Mouse (Mus musculus) lung, embryonic 15.5 days (tissue): ENCODE measurements around the gene Hnrnpu. TPM values are rescaled to one million over a fixed set of nuclear protein-coding genes. Genes with fewer than 3 reads are reported as not detected.
"Not testable (repeated sequence)": the region's sequence is repeated elsewhere in the genome, so short reads cannot be mapped to it uniquely, and the experiment has no call there.

Experiments
- ATAC-seq: fragments of 200-750 bp; cut with Nextera tagmentation; 2 replicates; pipeline ENCODE4 v1.8.0; 2017; ENCODE audit warnings: moderate number of reproducible peaks, borderline replicate concordance; ENCODE audit not compliant: low FRiP score, low TSS enrichment; ENCODE audit errors: extremely low read depth
- H3K27ac ChIP-seq: fragments of 300-500 bp; sonication (generic); 2 replicates; pipeline ENCODE4 v1.5.1; 2015; ENCODE audit warnings: moderate library complexity, mild to moderate bottlenecking, inconsistent platforms
- H3K27me3 ChIP-seq: fragments of 300-500 bp; sonication (generic); 2 replicates; pipeline ENCODE4 v1.6.1; 2015; ENCODE audit warnings: inconsistent platforms
- H3K36me3 ChIP-seq: fragments of 300-500 bp; sonication (generic); 2 replicates; pipeline ENCODE4 v1.6.1; 2015; ENCODE audit warnings: inconsistent platforms
- H3K4me1 ChIP-seq: fragments of 300-500 bp; sonication (generic); 2 replicates; pipeline ENCODE4 v1.6.1; 2015; ENCODE audit warnings: inconsistent platforms
- H3K4me2 ChIP-seq: fragments of 300-500 bp; sonication (generic); 2 replicates; pipeline ENCODE4 v1.6.1; 2015; ENCODE audit warnings: inconsistent platforms, mild to moderate bottlenecking, moderate library complexity
- H3K4me3 ChIP-seq: fragments of 300-500 bp; sonication (generic); 2 replicates; pipeline ENCODE4 v1.5.1; 2015; ENCODE audit warnings: mild to moderate bottlenecking, inconsistent platforms
- H3K9ac ChIP-seq: fragments of 300-500 bp; sonication (generic); 2 replicates; pipeline ENCODE4 v1.6.1; 2015; ENCODE audit warnings: inconsistent platforms
- H3K9me3 ChIP-seq: fragments of 300-500 bp; sonication (generic); 2 replicates; pipeline ENCODE4 v1.6.1; 2016; ENCODE audit warnings: inconsistent platforms
- WGBS: fragments of 180-500 bp; shearing (Covaris S2); methylation state at CpG from one replicate; pipeline ENCODE4 v1.1.7; 2015; 5-methylcytosine and 5-hydroxymethylcytosine counted together
- polyA plus RNA-seq: library from polyadenylated mRNA; unstranded; fragments of >200 nt; fragmentation: Nextera tagmentation; extraction: Ambion mirVana; gene quantifications from 2 replicates; pipeline ENCODE4 v1.2.1, GENCODE M21; 2015

The Hnrnpu gene
- polyA plus RNA-seq, 1 experiment from 2014 or later, result 411 TPM

- Histone ChIP-seq H3K9ac (no peak overlapping the region), H3K27me3 (no peaks in the 10 kb centered on the region), H3K4me1 (peaks cover 5% of the 10 kb centered on the region; the same call in 1 of the 2 replicates), H3K9me3 (no peaks in the 10 kb centered on the region), H3K27ac (no peak overlapping the region), H3K4me2 (no peak overlapping the region), H3K36me3 (no peaks in the 10 kb centered on the region), H3K4me3 (no peak overlapping the region)
- ATAC-seq, result no peak
- WGBS, result 88% methylated on average over 2 of the region's 2 CpGs
These were observed 23.1 kb upstream of the Hnrnpu start for GRCm38 (mm10) chr1:178360702-178361101.

- no peak overlapping the region for H3K9ac ChIP-seq
- ATAC-seq, result no peak
- H3K36me3 ChIP-seq, result no peaks in the 10 kb centered on the region
- no peaks in the 10 kb centered on the region for H3K27me3 ChIP-seq
- H3K4me1 ChIP-seq, result peaks cover 5% of the 10 kb centered on the region; the same call in 1 of the 2 replicates
- no peak overlapping the region for H3K4me3 ChIP-seq
- H3K4me2 ChIP-seq, result no peak overlapping the region
- H3K9me3 ChIP-seq, result no peaks in the 10 kb centered on the region
- WGBS, result 79% methylated on average over 11 of the region's 11 CpGs
- H3K27ac ChIP-seq, result no peak overlapping the region
These were observed 22.7 kb upstream of the Hnrnpu start for GRCm38 (mm10) chr1:178360264-178360663.

- Histone ChIP-seq H3K4me2 (no peak overlapping the region), H3K27me3 (no peaks in the 10 kb centered on the region), H3K9me3 (no peaks in the 10 kb centered on the region), H3K27ac (no peak overlapping the region), H3K36me3 (no peaks in the 10 kb centered on the region), H3K4me3 (no peak overlapping the region), H3K4me1 (peaks cover 5% of the 10 kb centered on the region; the same call in 1 of the 2 replicates), H3K9ac (no peak overlapping the region)
- 54% methylated on average over 12 of the region's 12 CpGs for WGBS
- no peak for ATAC-seq
These were observed 20.4 kb upstream of the Hnrnpu start for GRCm38 (mm10) chr1:178357776-178358710.

- Histone ChIP-seq H3K4me2 (no peak overlapping the region), H3K4me1 (peaks cover 5% of the 10 kb centered on the region; the same call in 1 of the 2 replicates), H3K27ac (no peak overlapping the region), H3K9ac (no peak overlapping the region), H3K4me3 (no peak overlapping the region), H3K9me3 (no peaks in the 10 kb centered on the region), H3K36me3 (no peaks in the 10 kb centered on the region), H3K27me3 (no peaks in the 10 kb centered on the region)
- 47% methylated on average over 3 of the region's 3 CpGs for WGBS
- no peak for ATAC-seq
These were observed 17.0 kb upstream of the Hnrnpu start for GRCm38 (mm10) chr1:178354576-178354975.

- ATAC-seq, result no peak
- no peak overlapping the region for H3K27ac ChIP-seq
- no peaks in the 10 kb centered on the region for H3K9me3 ChIP-seq
- H3K4me1 ChIP-seq, result no peaks in the 10 kb centered on the region
- no peaks in the 10 kb centered on the region for H3K27me3 ChIP-seq
- H3K36me3 ChIP-seq, result no peaks in the 10 kb centered on the region
- H3K4me3 ChIP-seq, result no peak overlapping the region
- H3K9ac ChIP-seq, result no peak overlapping the region
- no peak overlapping the region for H3K4me2 ChIP-seq
These were observed 14.0 kb upstream of the Hnrnpu start for GRCm38 (mm10) chr1:178351643-178352042.

- Histone ChIP-seq H3K9ac (no peak overlapping the region), H3K27ac (no peak overlapping the region), H3K4me2 (no peak overlapping the region), H3K4me1 (no peaks in the 10 kb centered on the region), H3K27me3 (no peaks in the 10 kb centered on the region), H3K9me3 (no peaks in the 10 kb centered on the region), H3K36me3 (no peaks in the 10 kb centered on the region), H3K4me3 (no peak overlapping the region)
- WGBS, result 85% methylated on average over 2 of the region's 2 CpGs
- no peak for ATAC-seq
These were observed 13.2 kb upstream of the Hnrnpu start for GRCm38 (mm10) chr1:178350792-178351191.

GRCm38 (mm10) chr1:178344071-178344805 is 6.6 kb upstream of the Hnrnpu start:
- H3K9ac ChIP-seq, ATAC-seq, H3K27me3 ChIP-seq, H3K4me2 ChIP-seq, H3K4me3 ChIP-seq, H3K36me3 ChIP-seq, H3K27ac ChIP-seq, H3K4me1 ChIP-seq, H3K9me3 ChIP-seq: not testable (repeated sequence)
- WGBS, result 90% methylated on average over 10 of the region's 10 CpGs

- no peak overlapping the region for H3K4me3 ChIP-seq
- H3K4me2 ChIP-seq, result no peak overlapping the region
- 73% methylated on average over 5 of the region's 5 CpGs for WGBS
- H3K27ac ChIP-seq, result no peak overlapping the region
- no peaks in the 10 kb centered on the region for H3K36me3 ChIP-seq
- H3K27me3 ChIP-seq, result no peaks in the 10 kb centered on the region
- H3K4me1 ChIP-seq, result 0 out of 2 replicates have a peak, but pooled peaks cover 3% of the 10 kb centered on the region
- no peak for ATAC-seq
- H3K9me3 ChIP-seq, result no peaks in the 10 kb centered on the region
- no peak overlapping the region for H3K9ac ChIP-seq
These were observed 5.0 kb upstream of the Hnrnpu start for GRCm38 (mm10) chr1:178342612-178343011.

GRCm38 (mm10) chr1:178342063-178342462 is 4.5 kb upstream of the Hnrnpu start:
- Histone ChIP-seq H3K4me1 (0 out of 2 replicates have a peak, but pooled peaks cover 3% of the 10 kb centered on the region), H3K9ac (no peak overlapping the region), H3K36me3 (no peaks in the 10 kb centered on the region), H3K27me3 (no peaks in the 10 kb centered on the region), H3K4me2 (no peak overlapping the region), H3K27ac (no peak overlapping the region), H3K9me3 (no peaks in the 10 kb centered on the region), H3K4me3 (no peak overlapping the region)
- no peak for ATAC-seq
- WGBS, result 64% methylated on average over 1 of the region's 1 CpGs

- H3K9me3 ChIP-seq, result no peaks in the 10 kb centered on the region
These were observed 3.8 kb upstream of the Hnrnpu start for GRCm38 (mm10) chr1:178341435-178341834.

GRCm38 (mm10) chr1:178340213-178340612 is 2.6 kb upstream of the Hnrnpu start:
- Histone ChIP-seq H3K9ac (no peak overlapping the region), H3K4me2 (no peak overlapping the region), H3K4me3 (no peak overlapping the region), H3K9me3 (no peaks in the 10 kb centered on the region), H3K27me3 (no peaks in the 10 kb centered on the region), H3K4me1 (0 out of 2 replicates have a peak, but pooled peaks cover 3% of the 10 kb centered on the region), H3K27ac (no peak overlapping the region), H3K36me3 (0 out of 2 replicates have a peak, but pooled peaks cover under 1% of the 10 kb centered on the region)
- no peak for ATAC-seq
- 92% methylated on average over 2 of the region's 2 CpGs for whole genome bisulfite sequencing

More at GRCm38 (mm10) chr1:178341435-178341834, 3.8 kb upstream of the Hnrnpu start:
- ATAC-seq, result no peak
- Histone ChIP-seq H3K27ac (no peak overlapping the region), H3K4me1 (0 out of 2 replicates have a peak, but pooled peaks cover 3% of the 10 kb centered on the region), H3K4me2 (no peak overlapping the region), H3K36me3 (no peaks in the 10 kb centered on the region), H3K27me3 (no peaks in the 10 kb centered on the region), H3K9ac (no peak overlapping the region), H3K4me3 (no peak overlapping the region)
- 78% methylated on average over 3 of the region's 3 CpGs for WGBS

GRCm38 (mm10) chr1:178338318-178338641 is 683 bp upstream of the Hnrnpu start:
- Histone ChIP-seq H3K27me3 (no peaks in the 10 kb centered on the region), H3K4me1 (peaks cover 13% of the 10 kb centered on the region), H3K27ac (peak overlapping the region; percentile 100), H3K9me3 (no peaks in the 10 kb centered on the region), H3K4me2 (peak overlapping the region; percentile 55), H3K4me3 (peak overlapping the region; percentile 93), H3K9ac (peak overlapping the region; percentile 80), H3K36me3 (peaks cover 13% of the 10 kb centered on the region)
- WGBS, result 11% methylated on average over 6 of the region's 6 CpGs
- ATAC-seq, result no peak
